Mouse (Mus musculus): ENCODE measurements at regions not wholly inside any gene's neighbourhood (a gene's known extent, or its start where the extent isn't known, plus 50 kb on each side); places are given as distances from the start of the nearest gene placed in this dataset.

- no peak for DNase-seq (ENCODE audit: low spot score in 2 of 2)
These were observed 172.7 kb upstream of the Hand2 start for GRCm38 (mm10) chr8:57148036-57148435.

GRCm38 (mm10) chr8:57191153-57191552 is 129.6 kb upstream of the Hand2 start:
- no peak for DNase-seq (ENCODE audit: low spot score in 2 of 2)

- DNase-seq (ENCODE audit: low spot score in 2 of 2) = no peak
These were observed 120.5 kb upstream of the Hand2 start for GRCm38 (mm10) chr8:57200280-57200679.

- no peak for DNase-seq (ENCODE audit: low spot score in 2 of 2)
These were observed 111.2 kb upstream of the Hand2 start for GRCm38 (mm10) chr8:57209584-57209983.

GRCm38 (mm10) chr8:57213066-57213465 is 107.7 kb upstream of the Hand2 start:
- no peak for DNase-seq (ENCODE audit: low spot score in 2 of 2)

GRCm38 (mm10) chr8:57213982-57214930 is 106.5 kb upstream of the Hand2 start:
- DNase-seq (ENCODE audit: low spot score in 2 of 2) = no peak

- DNase-seq (ENCODE audit: low spot score in 2 of 2) = no peak
These were observed 90.2 kb upstream of the Hand2 start for GRCm38 (mm10) chr8:57230594-57230993.

- DNase-seq (ENCODE audit: low spot score in 2 of 2) = no peak
These were observed 78.5 kb upstream of the Hand2 start for GRCm38 (mm10) chr8:57242301-57242700.

GRCm38 (mm10) chr8:57249061-57249460 is 71.7 kb upstream of the Hand2 start:
- DNase-seq (ENCODE audit: low spot score in 2 of 2) = no peak

Data from urinary bladder, postnatal 4 days (tissue).